7 mouse cellular contexts compared by ENCODE assay signal in genomic region chr12:18610581-18610980, GRCm38 (mm10).
DNase-seq lines count a peak whose midpoint lies in the region; ATAC-seq and TF ChIP-seq lines count a peak whose summit lies in the region.
"Not testable (repeated sequence)": the region's sequence is repeated elsewhere in the genome, so short reads cannot be mapped to it uniquely, and the experiment has no call there.

No protein-coding gene starts in this region.

- peak; percentile 3 for DNase-seq in embryo, embryonic 10 days (ENCODE audit: low spot score)
- peak; percentile 0 for DNase-seq in forebrain, embryonic 14.5 days (ENCODE audit: low spot score)
- peak; percentile 25 for DNase-seq in hindbrain, embryonic 11.5 days (ENCODE audit: low spot score)
- not testable (repeated sequence) for DNase-seq in liver, embryonic 14.5 days (ENCODE audit: low read depth in 3 of 3, low spot score in 3 of 3)
- peak; percentile 1 for DNase-seq in right cerebral cortex, postnatal 4 days

- H3K4me1 ChIP-seq in forebrain, embryonic 14.5 days (ENCODE audit: control insufficient read depth, insufficient read depth, low read length); hindbrain, embryonic 11.5 days (replicated peaks; ENCODE audit: control insufficient read depth, insufficient read depth, low read length); kidney, embryonic 16.5 days (ENCODE audit: insufficient read depth, low read length); liver, embryonic 14.5 days (replicated peaks; ENCODE audit: control insufficient read depth in 2 of 2, insufficient read depth in 2 of 2, low read length in 1 of 2); midbrain, embryonic 13.5 days (replicated peaks): not testable (repeated sequence)

- H3K36me3 ChIP-seq in forebrain, embryonic 14.5 days (ENCODE audit: control insufficient read depth, insufficient read depth, low read length); hindbrain, embryonic 11.5 days (ENCODE audit: control insufficient read depth, insufficient read depth, low read length); kidney, embryonic 16.5 days (ENCODE audit: insufficient read depth, low read length); liver, embryonic 14.5 days (replicated peaks; ENCODE audit: control insufficient read depth, insufficient read depth, low read depth); midbrain, embryonic 13.5 days: not testable (repeated sequence)

- H3K9me3 ChIP-seq in forebrain, embryonic 14.5 days (replicated peaks; ENCODE audit: control insufficient read depth, low read length); hindbrain, embryonic 11.5 days (ENCODE audit: control insufficient read depth, low read length); kidney, embryonic 16.5 days (ENCODE audit: low read length); liver, embryonic 14.5 days (ENCODE audit: control insufficient read depth, low read length); midbrain, embryonic 13.5 days: not testable (repeated sequence)

- not testable (repeated sequence) for TF ChIP-seq CTCF in liver, embryonic 14.5 days (IDR thresholded peaks at IDR 0.05; ENCODE audit: low read depth)

- H3K27me3 ChIP-seq in forebrain, embryonic 14.5 days (replicated peaks; ENCODE audit: control insufficient read depth, insufficient read depth, low read length); hindbrain, embryonic 11.5 days (ENCODE audit: control insufficient read depth, insufficient read depth, low read length); kidney, embryonic 16.5 days (ENCODE audit: insufficient read depth, low read length); liver, embryonic 14.5 days (ENCODE audit: control insufficient read depth, insufficient read depth, low read length); midbrain, embryonic 13.5 days: not testable (repeated sequence)

- ATAC-seq in forebrain, embryonic 14.5 days; hindbrain, embryonic 11.5 days (ENCODE audit: low FRiP score); kidney, embryonic 16.5 days (ENCODE audit: low FRiP score, low TSS enrichment); liver, embryonic 14.5 days (ENCODE audit: insufficient read depth); midbrain, embryonic 13.5 days: not testable (repeated sequence)

- H3K4me3 ChIP-seq in forebrain, embryonic 14.5 days (ENCODE audit: low read depth, low read length): peak overlapping the region; percentile 47
- peak overlapping the region; percentile 59 for H3K4me3 ChIP-seq in hindbrain, embryonic 11.5 days (ENCODE audit: low read depth, low read length)
- H3K4me3 ChIP-seq in kidney, embryonic 16.5 days (ENCODE audit: low read length): peak overlapping the region; percentile 60
- peak overlapping the region; percentile 50 to 60 for H3K4me3 ChIP-seq in liver, embryonic 14.5 days (ENCODE audit: insufficient read depth in 1 of 2, low read depth in 2 of 2, low read length in 2 of 2)
- peak overlapping the region; percentile 60 for H3K4me3 ChIP-seq in midbrain, embryonic 13.5 days (replicated peaks)

- not testable (repeated sequence) for H3K27ac ChIP-seq in forebrain, embryonic 14.5 days (ENCODE audit: low read depth, low read length); hindbrain, embryonic 11.5 days (ENCODE audit: low read depth, low read length); kidney, embryonic 16.5 days (ENCODE audit: low read length); liver, embryonic 14.5 days; midbrain, embryonic 13.5 days

- WGBS in forebrain, embryonic 14.5 days: 4% methylated on average over 24 of the region's 24 CpGs
- 5% methylated on average over 17 of the region's 24 CpGs for WGBS in hindbrain, embryonic 11.5 days
- WGBS in kidney, embryonic 16.5 days: under 1% methylated on average over 14 of the region's 24 CpGs
- under 1% methylated on average over 19 of the region's 24 CpGs for WGBS in liver, embryonic 14.5 days (ENCODE audit: insufficient replicate concordance)
- WGBS in midbrain, embryonic 13.5 days: 5% methylated on average over 24 of the region's 24 CpGs

- peak overlapping the region; percentile 44 for H3K4me2 ChIP-seq in forebrain, embryonic 14.5 days (ENCODE audit: low read length)
- H3K4me2 ChIP-seq in hindbrain, embryonic 11.5 days (replicated peaks; ENCODE audit: low read depth, low read length): peak overlapping the region; percentile 42
- peak overlapping the region; percentile 52 for H3K4me2 ChIP-seq in kidney, embryonic 16.5 days (replicated peaks; ENCODE audit: low read depth, low read length)
- peak overlapping the region; percentile 60 for H3K4me2 ChIP-seq in liver, embryonic 14.5 days (ENCODE audit: low read depth)
- peak overlapping the region; percentile 58 for H3K4me2 ChIP-seq in midbrain, embryonic 13.5 days (replicated peaks)

- TF ChIP-seq EP300 in liver, embryonic 14.5 days (IDR thresholded peaks at IDR 0.05; ENCODE audit: low read depth): not testable (repeated sequence)

- peak overlapping the region; percentile 58; the same call in 1 of the 2 replicates for H3K9ac ChIP-seq in forebrain, embryonic 14.5 days (ENCODE audit: low read length)
- H3K9ac ChIP-seq in hindbrain, embryonic 11.5 days (ENCODE audit: low read depth, low read length): peak overlapping the region; percentile 70
- peak overlapping the region; percentile 68 for H3K9ac ChIP-seq in kidney, embryonic 16.5 days (replicated peaks; ENCODE audit: low read length)
- not testable (repeated sequence) for H3K9ac ChIP-seq in liver, embryonic 14.5 days (replicated peaks)
- H3K9ac ChIP-seq in midbrain, embryonic 13.5 days (replicated peaks): peak overlapping the region; percentile 67
